In genomic region chrX:18563676-18564075, GRCm38 (mm10) we compare ENCODE assay signal across 15 mouse cellular contexts.
"Had no signal": no experiment of that assay in that cellular context is flagged by ENCODE, and none has a peak within 500 bp of the region (broad histone marks: within the 10 kb centered on the region; RNA-seq: fewer than 3 reads in every experiment).

No protein-coding gene starts in this region.

- DNase-seq: kidney, adult 11 months; kidney, adult 8-10 months; kidney, postnatal 10 days; kidney, postnatal 36 days; liver; lung, adult 18-20 months; lung, postnatal 10 days; lung, postnatal 36 days; midbrain, embryonic 14.5 days; right cerebral cortex, postnatal 14 days; spleen, adult 18-20 months; thymus, adult 18-20 months; thymus, postnatal 36 days had no signal

- ATAC-seq: intestine, embryonic 15.5 days; liver, embryonic 12.5 days had no signal
